Mouse (Mus musculus) urinary bladder, postnatal 36 days (tissue): Measurements from ENCODE around the gene Rnf34.
A peak's percentile ranks its signal among the peaks of the same experiment; 100 is the strongest.

Experiments
- DNase-seq, 2 experiments: peaks; one replicate each; pipeline ENCODE4 v3.0.0; 2022; ENCODE audit warnings: low spot score in 2 of 2, mixed read lengths in 1 of 2

The Rnf34 gene

GRCm38 (mm10) chr5:122849521-122850318 is at the start of gene Rnf34:
Gene Rnf34 (plus strand): TSS chr5:122850048.
- peak; percentile 91 to 97 for DNase-seq

- DNase-seq, result no peak
These were observed 49.4 kb upstream of the Rnf34 start for GRCm38 (mm10) chr5:122800345-122801010.

- DNase-seq, result no peak
These were observed 48.2 kb upstream of the Rnf34 start for GRCm38 (mm10) chr5:122801684-122802083.

- DNase-seq, result no peak
These were observed 47.1 kb upstream of the Rnf34 start for GRCm38 (mm10) chr5:122802706-122803105.

- no peak for DNase-seq
These were observed 44.3 kb upstream of the Rnf34 start for GRCm38 (mm10) chr5:122805503-122805902.

- DNase-seq, result peak; percentile 37 to 57
These were observed 38.3 kb upstream of the Rnf34 start for GRCm38 (mm10) chr5:122811364-122812079.

- no peak for DNase-seq
These were observed 37.1 kb upstream of the Rnf34 start for GRCm38 (mm10) chr5:122812699-122813098.

- peak; percentile 82 to 91 for DNase-seq
These were observed 28.9 kb upstream of the Rnf34 start, which contains the start of gene Anapc5 for GRCm38 (mm10) chr5:122820777-122821523. Gene Anapc5 (minus strand): TSS chr5:122821339.

GRCm38 (mm10) chr5:122821524-122821885 is 28.3 kb upstream of the Rnf34 start:
- no peak for DNase-seq

- DNase-seq, result no peak
These were observed 27.4 kb upstream of the Rnf34 start for GRCm38 (mm10) chr5:122822441-122822840.

GRCm38 (mm10) chr5:122823976-122824375 is 25.9 kb upstream of the Rnf34 start:
- no peak for DNase-seq

- DNase-seq, result no peak
These were observed 25.4 kb upstream of the Rnf34 start for GRCm38 (mm10) chr5:122824450-122824849.

GRCm38 (mm10) chr5:122825099-122825498 is 24.7 kb upstream of the Rnf34 start:
- no peak for DNase-seq

- no peak for DNase-seq
These were observed 17.3 kb upstream of the Rnf34 start for GRCm38 (mm10) chr5:122832536-122832935.

GRCm38 (mm10) chr5:122832996-122833395 is 16.9 kb upstream of the Rnf34 start:
- DNase-seq, result no peak

GRCm38 (mm10) chr5:122841126-122841525 is 8.7 kb upstream of the Rnf34 start:
- no peak for DNase-seq

- DNase-seq, result no peak
These were observed 6.0 kb upstream of the Rnf34 start for GRCm38 (mm10) chr5:122843799-122844198.

GRCm38 (mm10) chr5:122850319-122851002 is 613 bp downstream of the Rnf34 start:
- DNase-seq, result peak in 1 of 2 experiments; percentile 7

GRCm38 (mm10) chr5:122852611-122853010 is 2.8 kb downstream of the Rnf34 start:
- no peak for DNase-seq

- DNase-seq, result no peak
These were observed 6.0 kb downstream of the Rnf34 start for GRCm38 (mm10) chr5:122855858-122856257.

- DNase-seq, result no peak
These were observed 13.2 kb downstream of the Rnf34 start for GRCm38 (mm10) chr5:122863053-122863452.
